Mouse (Mus musculus) midbrain, embryonic 15.5 days (tissue): ENCODE measurements at regions not wholly inside any gene's neighbourhood (a gene's known extent, or its start where the extent isn't known, plus 50 kb on each side); places are given as distances from the start of the nearest gene placed in this dataset.

Experiments used
- ATAC-seq: fragments of 200-750 bp; cut with Nextera tagmentation; replicated peaks from 2 replicates; pipeline ENCODE4 v1.8.0; 2017; ENCODE audit warnings: moderate TSS enrichment
- H3K27ac ChIP-seq: fragments of 300-500 bp; sonication (generic); 2 replicates; pipeline ENCODE4 v1.5.1; 2015; ENCODE audit warnings: mild to moderate bottlenecking, inconsistent platforms
- H3K27me3 ChIP-seq: fragments of 300-500 bp; sonication (generic); replicated peaks from 2 replicates; pipeline ENCODE4 v1.6.1; 2015; ENCODE audit warnings: inconsistent platforms
- H3K36me3 ChIP-seq: fragments of 300-500 bp; sonication (generic); replicated peaks from 2 replicates; pipeline ENCODE4 v1.6.1; 2015; ENCODE audit warnings: inconsistent platforms
- H3K4me1 ChIP-seq: fragments of 300-500 bp; sonication (generic); 2 replicates; pipeline ENCODE4 v1.6.1; 2015; ENCODE audit warnings: inconsistent platforms
- H3K4me2 ChIP-seq: fragments of 300-500 bp; sonication (generic); 2 replicates; pipeline ENCODE4 v1.6.1; 2015; ENCODE audit warnings: inconsistent platforms, mild to moderate bottlenecking, moderate library complexity
- H3K4me3 ChIP-seq: fragments of 300-500 bp; sonication (generic); 2 replicates; pipeline ENCODE4 v1.5.1; 2015; ENCODE audit warnings: mild to moderate bottlenecking, inconsistent platforms
- H3K9ac ChIP-seq: fragments of 300-500 bp; sonication (generic); 2 replicates; pipeline ENCODE4 v1.6.1; 2015; ENCODE audit warnings: mild to moderate bottlenecking, inconsistent platforms
- H3K9me3 ChIP-seq: fragments of 300-500 bp; sonication (generic); 2 replicates; pipeline ENCODE4 v1.6.1; 2016; ENCODE audit warnings: inconsistent platforms
- WGBS: fragments of 180-500 bp; shearing (Covaris S2); methylation state at CpG from one replicate; pipeline ENCODE4 v1.1.7; 2015; ENCODE audit warnings: mixed read lengths; 5-methylcytosine and 5-hydroxymethylcytosine counted together

DNA sequence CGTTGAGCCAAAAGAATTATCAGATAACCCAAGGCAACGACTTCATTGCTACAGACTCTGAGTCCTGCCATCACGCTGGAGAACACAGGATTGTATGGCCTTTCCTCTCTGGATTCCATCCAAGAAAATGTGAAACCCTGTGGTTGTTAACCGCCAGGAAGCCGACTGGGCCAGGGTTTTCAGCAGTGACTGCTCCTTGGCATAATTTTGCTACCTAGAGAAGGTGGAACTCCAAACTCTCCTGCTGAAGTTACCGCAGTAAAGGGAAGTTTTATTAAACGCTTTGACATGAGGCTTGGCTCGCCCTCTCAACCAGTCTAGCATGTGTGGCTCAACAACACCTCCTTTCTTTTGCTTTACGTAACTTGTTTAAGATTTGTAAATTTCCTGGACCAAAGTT is 116.9 kb downstream of the Wif1 start:
- H3K9ac ChIP-seq: no peak overlapping the region
- WGBS: 80% methylated on average over 9 of the region's 9 CpGs
- H3K4me2 ChIP-seq: no peak overlapping the region
- ATAC-seq: no peak
- no peaks in the 10 kb centered on the region for H3K27me3 ChIP-seq
- no peaks in the 10 kb centered on the region for H3K9me3 ChIP-seq
- no peak overlapping the region for H3K27ac ChIP-seq
- H3K4me3 ChIP-seq: no peak overlapping the region
- no peaks in the 10 kb centered on the region for H3K4me1 ChIP-seq
- H3K36me3 ChIP-seq: no peaks in the 10 kb centered on the region

DNA sequence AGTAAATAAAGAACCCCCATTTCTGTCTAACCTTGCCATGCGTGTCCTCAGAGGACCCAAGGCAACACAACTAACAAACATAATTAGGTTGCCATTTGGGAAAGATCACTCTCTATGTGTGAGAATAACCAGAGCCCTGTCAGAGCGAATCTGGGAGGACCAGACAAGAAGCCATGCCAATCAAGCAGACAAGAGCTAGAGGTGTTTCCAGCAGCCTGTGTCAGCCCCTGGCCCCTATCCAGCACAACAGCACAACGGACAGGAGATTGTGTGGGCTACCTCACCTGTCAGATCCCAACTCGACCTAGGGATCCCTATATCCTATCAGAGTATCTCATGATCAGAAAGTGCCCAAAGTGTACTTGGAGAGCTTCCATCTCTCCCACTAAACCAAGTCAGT is 119.9 kb downstream of the Wif1 start:
- H3K4me3 ChIP-seq: no peak overlapping the region
- H3K9ac ChIP-seq: no peak overlapping the region
- no peaks in the 10 kb centered on the region for H3K9me3 ChIP-seq
- H3K27me3 ChIP-seq: no peaks in the 10 kb centered on the region
- no peak overlapping the region for H3K4me2 ChIP-seq
- H3K4me1 ChIP-seq: no peaks in the 10 kb centered on the region
- no peaks in the 10 kb centered on the region for H3K36me3 ChIP-seq
- no peak for ATAC-seq
- H3K27ac ChIP-seq: no peak overlapping the region
- WGBS: 80% methylated on average over 4 of the region's 4 CpGs

DNA sequence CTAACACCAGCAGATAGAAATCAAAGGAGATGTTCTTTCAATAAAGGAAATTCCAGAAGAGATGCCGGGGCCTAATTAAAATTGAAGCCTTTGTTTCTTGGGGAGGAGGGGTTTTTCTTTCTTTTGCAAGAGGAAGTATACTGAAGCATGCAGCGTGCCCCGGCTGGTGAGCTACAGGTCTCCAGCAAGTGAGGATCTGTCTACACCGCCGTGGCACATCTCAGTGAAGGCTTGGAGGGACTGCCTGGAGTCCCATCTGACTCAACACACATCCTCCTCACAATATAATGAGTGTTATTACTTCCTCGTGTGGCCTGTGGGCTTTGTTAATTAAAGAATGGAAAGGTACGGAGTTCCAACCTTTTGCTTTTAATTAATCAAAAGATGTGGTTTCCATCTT is 126.7 kb downstream of the Wif1 start:
- H3K27ac ChIP-seq: no peak overlapping the region
- H3K9ac ChIP-seq: no peak overlapping the region
- no peak overlapping the region for H3K4me2 ChIP-seq
- no peak for ATAC-seq
- no peak overlapping the region for H3K4me3 ChIP-seq
- H3K4me1 ChIP-seq: no peaks in the 10 kb centered on the region
- 31% methylated on average over 7 of the region's 7 CpGs for WGBS
- no peaks in the 10 kb centered on the region for H3K27me3 ChIP-seq
- H3K9me3 ChIP-seq: no peaks in the 10 kb centered on the region
- H3K36me3 ChIP-seq: no peaks in the 10 kb centered on the region

DNA sequence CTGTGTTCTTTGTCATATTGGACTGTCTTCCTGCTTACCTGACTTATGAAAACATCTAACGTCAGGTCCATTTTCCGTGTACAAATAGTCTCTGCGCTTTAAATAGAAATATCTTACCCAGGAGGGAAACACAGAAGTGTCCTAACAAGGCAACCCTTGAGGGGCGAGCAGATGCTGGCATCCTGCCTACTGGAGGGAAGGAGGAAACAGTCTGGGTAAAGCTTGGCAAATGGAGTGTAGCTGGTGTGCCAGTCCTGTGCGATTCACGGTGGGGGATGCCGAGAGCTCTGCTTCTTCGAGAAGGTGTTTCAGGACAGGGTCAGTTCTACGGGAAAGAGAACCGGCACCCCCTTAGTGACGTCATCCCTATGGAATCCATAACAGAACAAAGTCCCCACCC is 127.4 kb downstream of the Wif1 start:
- H3K9ac ChIP-seq: no peak overlapping the region
- H3K4me2 ChIP-seq: no peak overlapping the region
- no peak overlapping the region for H3K4me3 ChIP-seq
- H3K27ac ChIP-seq: no peak overlapping the region
- H3K9me3 ChIP-seq: no peaks in the 10 kb centered on the region
- H3K4me1 ChIP-seq: no peaks in the 10 kb centered on the region
- no peak for ATAC-seq
- 75% methylated on average over 11 of the region's 11 CpGs for WGBS
- no peaks in the 10 kb centered on the region for H3K36me3 ChIP-seq
- no peaks in the 10 kb centered on the region for H3K27me3 ChIP-seq

DNA sequence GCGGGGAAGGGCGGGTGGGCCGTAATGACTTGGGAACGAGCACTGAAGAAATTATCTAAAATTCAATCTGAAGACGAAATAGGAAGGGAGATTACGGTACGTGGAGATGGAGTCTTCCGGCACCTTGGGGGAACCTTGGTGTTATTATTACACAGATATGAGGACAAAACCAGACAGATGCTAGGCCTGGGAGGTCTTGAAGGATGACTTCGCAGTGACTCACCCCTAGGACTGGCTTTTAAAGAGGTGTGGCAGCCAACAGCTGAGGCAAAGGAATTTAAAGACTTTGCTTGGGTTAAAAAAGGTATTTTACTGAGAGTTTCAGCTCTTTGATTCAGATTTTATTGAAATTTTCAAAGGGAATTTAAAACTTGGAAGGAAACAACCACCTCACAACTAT is 140.3 kb downstream of the Wif1 start:
- H3K4me1 ChIP-seq: no peaks in the 10 kb centered on the region
- 93% methylated on average over 9 of the region's 9 CpGs for WGBS

DNA sequence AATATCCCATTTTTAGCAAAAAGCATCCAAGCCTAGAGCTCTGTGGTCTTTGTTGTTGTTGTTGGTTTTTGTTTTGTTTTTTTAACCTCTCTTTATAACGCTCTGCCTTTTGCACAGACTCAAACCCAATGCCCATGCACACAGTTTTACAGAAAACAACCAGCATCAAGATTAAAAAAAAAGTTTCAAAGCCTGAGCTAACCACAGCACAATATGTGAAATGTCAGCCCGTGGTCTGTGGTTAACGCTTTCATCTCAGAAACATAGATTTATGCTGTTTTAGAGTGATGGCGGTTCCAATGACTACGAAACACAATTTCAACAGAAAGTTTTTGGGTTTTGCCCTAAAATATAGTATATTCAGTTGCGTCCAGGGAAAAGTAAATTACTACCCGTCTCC is 155.4 kb downstream of the Wif1 start:
- 94% methylated on average over 7 of the region's 7 CpGs for WGBS
- ATAC-seq: no peak
- no peaks in the 10 kb centered on the region for H3K9me3 ChIP-seq

More for the DNA sequence above, 140.3 kb downstream of the Wif1 start:
- Histone ChIP-seq H3K36me3 (no peaks in the 10 kb centered on the region), H3K4me2 (no peak overlapping the region), H3K27ac (no peak overlapping the region), H3K27me3 (no peaks in the 10 kb centered on the region), H3K9ac (no peak overlapping the region), H3K9me3 (no peaks in the 10 kb centered on the region), H3K4me3 (no peak overlapping the region)
- no peak for ATAC-seq

DNA sequence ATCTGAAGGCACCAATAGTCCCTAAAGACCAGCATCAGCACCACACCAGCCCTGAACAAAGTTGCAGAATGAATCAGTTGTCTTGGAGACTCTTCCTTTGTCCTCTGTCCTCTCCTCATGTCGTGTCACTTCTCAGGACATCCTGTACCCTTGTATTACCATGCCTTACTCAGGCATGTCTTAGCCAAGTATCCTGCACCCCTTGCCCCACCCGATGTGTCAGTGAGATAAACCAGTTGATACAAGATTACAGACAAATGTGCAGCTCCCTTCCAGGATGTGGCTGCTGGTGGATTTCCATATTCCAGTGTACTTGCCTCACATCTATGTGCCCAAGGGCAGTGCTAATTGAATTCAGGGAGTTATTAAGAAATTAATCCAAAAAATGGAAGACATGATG is 151.8 kb downstream of the Tbc1d30 start:
- H3K27ac ChIP-seq: no peak overlapping the region
- WGBS: 79% methylated on average over 2 of the region's 2 CpGs
- no peak overlapping the region for H3K9ac ChIP-seq
- H3K9me3 ChIP-seq: no peaks in the 10 kb centered on the region
- no peaks in the 10 kb centered on the region for H3K36me3 ChIP-seq
- no peak overlapping the region for H3K4me2 ChIP-seq
- peaks cover 10% of the 10 kb centered on the region; the same call in 1 of the 2 replicates for H3K27me3 ChIP-seq
- H3K4me3 ChIP-seq: no peak overlapping the region
- H3K4me1 ChIP-seq: no peaks in the 10 kb centered on the region
- ATAC-seq: no peak

More for the DNA sequence above, 155.4 kb downstream of the Wif1 start:
- Histone ChIP-seq H3K4me1 (no peaks in the 10 kb centered on the region), H3K36me3 (no peaks in the 10 kb centered on the region), H3K27ac (no peak overlapping the region), H3K9ac (no peak overlapping the region), H3K4me2 (no peak overlapping the region), H3K27me3 (no peaks in the 10 kb centered on the region), H3K4me3 (no peak overlapping the region)

DNA sequence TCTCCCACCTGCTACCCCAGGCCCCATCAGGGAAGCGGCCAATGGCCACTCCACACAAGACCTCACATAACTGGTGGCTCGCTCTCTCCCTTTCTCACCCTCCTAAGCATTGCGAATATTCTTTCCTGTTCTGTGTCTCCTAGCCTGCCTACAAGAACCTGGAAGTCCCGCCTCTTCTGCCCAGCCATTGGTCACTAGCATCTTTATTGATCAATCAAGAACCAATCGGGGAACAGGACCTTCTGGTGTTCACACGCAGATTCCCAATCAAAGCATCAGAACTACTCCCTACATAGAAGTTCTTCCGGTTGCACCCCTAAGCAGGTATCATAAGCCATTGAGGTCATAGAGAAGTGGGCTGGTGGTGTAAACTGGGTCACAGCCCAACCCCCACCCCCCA is 148.5 kb downstream of the Tbc1d30 start:
- H3K9ac ChIP-seq: no peak overlapping the region
- no peak for ATAC-seq
- no peak overlapping the region for H3K4me2 ChIP-seq
- H3K36me3 ChIP-seq: no peaks in the 10 kb centered on the region
- no peak overlapping the region for H3K4me3 ChIP-seq
- peaks cover 12% of the 10 kb centered on the region; the same call in 1 of the 2 replicates for H3K27me3 ChIP-seq
- no peak overlapping the region for H3K27ac ChIP-seq
- H3K4me1 ChIP-seq: peaks cover 15% of the 10 kb centered on the region
- no peaks in the 10 kb centered on the region for H3K9me3 ChIP-seq
- WGBS: 91% methylated on average over 7 of the region's 7 CpGs

DNA sequence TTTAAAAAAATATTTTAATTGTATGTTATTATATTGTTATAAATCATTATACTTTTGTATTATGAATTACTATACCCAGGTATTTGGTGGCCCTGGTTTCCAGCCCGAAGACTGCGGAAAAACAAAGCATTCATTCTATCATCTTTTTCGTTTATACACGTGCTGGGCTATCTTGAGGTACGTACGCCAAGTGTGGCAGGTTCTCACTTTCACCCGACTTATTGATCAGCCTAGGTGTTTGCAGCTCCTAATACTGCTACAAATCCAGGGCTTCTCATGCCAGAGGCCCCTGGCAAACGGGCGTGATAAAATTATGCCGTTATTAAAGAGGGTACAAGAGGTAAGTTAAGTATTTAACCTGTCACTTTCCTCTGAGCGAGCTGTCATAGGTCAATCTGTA is 145.5 kb downstream of the Tbc1d30 start:
- Histone ChIP-seq H3K36me3 (no peaks in the 10 kb centered on the region), H3K27me3 (peaks cover 12% of the 10 kb centered on the region; the same call in 1 of the 2 replicates), H3K9ac (no peak overlapping the region), H3K9me3 (no peaks in the 10 kb centered on the region), H3K4me2 (no peak overlapping the region), H3K27ac (peak overlapping the region; percentile 68), H3K4me3 (no peak overlapping the region), H3K4me1 (peaks cover 15% of the 10 kb centered on the region)
- ATAC-seq: no peak
- 69% methylated on average over 11 of the region's 11 CpGs for WGBS

DNA sequence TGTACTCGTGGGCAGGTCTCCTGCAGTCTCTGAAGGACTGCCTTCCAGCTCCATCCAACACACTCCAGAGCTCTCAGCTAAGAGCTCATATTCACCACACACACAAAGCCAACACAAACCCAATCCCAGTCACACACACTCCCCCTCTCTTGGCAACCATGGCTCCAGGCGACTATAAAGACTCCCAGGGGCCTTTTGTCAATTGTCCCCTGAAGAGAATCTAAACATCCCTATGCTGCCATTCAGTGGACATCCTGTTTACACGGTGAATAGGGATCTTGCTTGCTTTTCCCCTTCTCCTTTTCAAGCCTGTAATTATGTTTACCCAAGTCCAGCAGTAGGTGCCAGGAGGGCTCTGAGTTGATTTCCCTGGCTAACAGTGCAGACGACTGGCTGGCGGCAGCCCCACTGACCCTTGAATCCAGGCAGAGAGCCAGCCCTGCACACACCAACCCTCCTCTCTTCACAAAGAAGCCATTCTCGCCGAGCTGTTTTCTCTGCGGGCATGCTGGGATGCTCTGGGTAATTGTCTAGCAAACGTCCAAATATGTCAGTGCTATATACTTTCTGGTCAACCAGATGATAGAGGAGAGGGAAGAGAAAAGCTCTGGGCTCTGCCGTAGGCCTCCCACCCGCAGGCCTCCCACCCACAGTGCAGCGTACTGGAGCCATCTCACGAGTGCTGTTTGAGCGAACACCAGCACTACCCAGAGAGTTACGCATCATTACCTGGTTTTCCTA is 144.9 kb downstream of the Tbc1d30 start:
- no peak overlapping the region for H3K4me3 ChIP-seq
- H3K4me2 ChIP-seq: peak overlapping the region; percentile 4; the same call in 1 of the 2 replicates
- H3K4me1 ChIP-seq: peaks cover 15% of the 10 kb centered on the region
- H3K9me3 ChIP-seq: no peaks in the 10 kb centered on the region
- peak; percentile 96 for ATAC-seq
- no peak overlapping the region for H3K9ac ChIP-seq
- 6% methylated on average over 15 of the region's 15 CpGs for WGBS
- H3K36me3 ChIP-seq: no peaks in the 10 kb centered on the region
- H3K27ac ChIP-seq: peak overlapping the region; percentile 68
- peaks cover 12% of the 10 kb centered on the region; the same call in 1 of the 2 replicates for H3K27me3 ChIP-seq

DNA sequence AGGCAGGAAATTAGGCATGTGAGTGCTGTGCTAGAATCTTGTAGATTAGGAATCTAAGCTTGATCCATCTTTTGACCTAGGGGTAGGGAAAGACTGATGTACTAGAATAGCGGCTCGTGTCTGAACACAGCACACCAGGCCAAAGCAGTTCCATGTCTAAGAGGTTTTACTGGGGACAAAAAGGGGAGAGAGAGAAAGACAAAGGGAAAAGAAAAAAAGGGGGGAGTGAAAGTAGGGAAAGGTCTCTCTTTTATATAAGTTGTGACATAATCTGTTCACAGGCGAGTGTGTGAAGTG is 144.4 kb downstream of the Tbc1d30 start:
- H3K4me3 ChIP-seq: no peak overlapping the region
- no peak overlapping the region for H3K9ac ChIP-seq
- 26% methylated on average over 3 of the region's 3 CpGs for WGBS
- peaks cover 15% of the 10 kb centered on the region for H3K4me1 ChIP-seq
- ATAC-seq: peak; percentile 65
- peak overlapping the region; percentile 68 for H3K27ac ChIP-seq
- H3K27me3 ChIP-seq: peaks cover 10% of the 10 kb centered on the region; the same call in 1 of the 2 replicates
- 0 out of 2 replicates have a peak overlapping the region, but pooled peaks have one; percentile 4 for H3K4me2 ChIP-seq
- no peaks in the 10 kb centered on the region for H3K9me3 ChIP-seq
- no peaks in the 10 kb centered on the region for H3K36me3 ChIP-seq
